Mouse (Mus musculus): Measurements from ENCODE around the gene Tmc3.

- no peak for TF ChIP-seq GATA1 (IDR thresholded peaks at IDR 0.05; ENCODE audit: low read depth, low read length)
- TF ChIP-seq CTCF (IDR thresholded peaks at IDR 0.05 in 2 of 3, conservative IDR thresholded peaks at IDR 0.05 in 1 of 3; ENCODE audit: control insufficient read depth in 1 of 3, insufficient read depth in 1 of 3, low read depth in 2 of 3, low read length in 3 of 3, poor library complexity in 1 of 3, severe bottlenecking in 1 of 3): 0 out of 6 replicates have a peak, but pooled peaks of 1 of the 3 experiments have one; percentile 2
- no peak for TF ChIP-seq MYB (IDR thresholded peaks at IDR 0.05; ENCODE audit: low read depth, low read length)
- TF ChIP-seq MXI1 (IDR thresholded peaks at IDR 0.05; ENCODE audit: low read depth, low read length): no peak
- no peak for TF ChIP-seq NELFE (IDR thresholded peaks at IDR 0.05; ENCODE audit: low read depth, low read length)
- no peak for TF ChIP-seq ZC3H11A (IDR thresholded peaks at IDR 0.05; ENCODE audit: low read depth, low read length)
- no peak for TF ChIP-seq POLR2AphosphoS2 (IDR thresholded peaks at IDR 0.05; ENCODE audit: low read length)
These were observed 31.1 kb downstream of the Tmc3 start for GRCm38 (mm10) chr7:83615815-83616214.

All from MEL (cell line).